Mouse (Mus musculus): ENCODE results near the gene Alpk3. TPM values are rescaled to one million over a fixed set of nuclear protein-coding genes. Genes with fewer than 3 reads are reported as not detected.

Alpk3 gene
- total and polyA plus RNA-seq, 3 experiments: under 0.01 to 0.03 TPM; not detected in 1

DNA sequence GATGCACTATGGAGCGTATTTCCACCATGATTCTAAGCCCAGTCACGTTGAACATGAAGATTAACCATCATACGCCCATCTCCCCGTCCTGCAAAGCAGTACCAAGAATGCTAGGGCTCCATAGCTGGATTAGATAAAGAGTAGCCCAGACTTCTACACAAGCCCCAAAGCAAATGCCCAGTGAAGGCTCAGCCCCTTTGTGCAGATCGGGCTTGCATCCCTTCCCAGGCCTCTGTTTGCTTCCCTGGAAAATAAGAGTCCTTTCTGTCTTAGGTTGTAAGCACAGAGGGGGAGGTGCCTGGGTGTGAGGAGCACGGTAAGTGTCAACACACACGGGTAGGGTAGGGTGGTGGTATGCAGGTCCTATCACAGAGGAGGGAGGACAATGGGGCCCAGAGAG lies 95.4 kb downstream of the Alpk3 start:
- Histone ChIP-seq H3K27ac (ENCODE audit: control insufficient read depth, low read depth, low read length) (no peak overlapping the region), H3K36me3 (ENCODE audit: control insufficient read depth in 1 of 2, insufficient read depth in 2 of 2, low read length in 2 of 2) (peaks cover 0 to 2% of the 10 kb centered on the region in 2 experiments; a peak in 1 of 4 replicates), H3K9me3 (replicated peaks; ENCODE audit: insufficient read depth, low read length) (no peaks in the 10 kb centered on the region), H3K27me3 (ENCODE audit: control insufficient read depth in 1 of 2, insufficient read depth in 2 of 2, low read length in 2 of 2) (peaks cover 0 to 6% of the 10 kb centered on the region in 2 experiments; a peak in 3 of 4 replicates), H3K4me1 (ENCODE audit: control insufficient read depth in 1 of 2, insufficient read depth in 2 of 2, low read length in 2 of 2) (peaks cover 0 to 17% of the 10 kb centered on the region in 2 experiments; a peak in 3 of 4 replicates), H3K4me3 (ENCODE audit: control insufficient read depth in 1 of 2, insufficient read depth in 1 of 2, low read depth in 2 of 2, low read length in 2 of 2) (peak overlapping the region; percentile 16 to 22; a peak in 3 of 4 replicates), H3K9ac (ENCODE audit: control insufficient read depth, low read depth, low read length, poor library complexity, severe bottlenecking) (no peak overlapping the region; the same call in 1 of the 2 replicates), H3K79me2 (ENCODE audit: control insufficient read depth, insufficient read depth, low read length, poor library complexity) (no peaks in the 10 kb centered on the region)
- TF ChIP-seq TAL1 (IDR thresholded peaks at IDR 0.05; ENCODE audit: low read length): no peak
- TF ChIP-seq MYB (IDR thresholded peaks at IDR 0.05; ENCODE audit: low read depth, low read length): no peak
- TF ChIP-seq MYC (IDR thresholded peaks at IDR 0.05; ENCODE audit: low read depth, low read length): no peak
- TF ChIP-seq ETS1 (IDR thresholded peaks at IDR 0.05; ENCODE audit: low read depth, low read length): no peak
- no peak for DNase-seq (ENCODE audit: low read depth, low spot score)

DNA sequence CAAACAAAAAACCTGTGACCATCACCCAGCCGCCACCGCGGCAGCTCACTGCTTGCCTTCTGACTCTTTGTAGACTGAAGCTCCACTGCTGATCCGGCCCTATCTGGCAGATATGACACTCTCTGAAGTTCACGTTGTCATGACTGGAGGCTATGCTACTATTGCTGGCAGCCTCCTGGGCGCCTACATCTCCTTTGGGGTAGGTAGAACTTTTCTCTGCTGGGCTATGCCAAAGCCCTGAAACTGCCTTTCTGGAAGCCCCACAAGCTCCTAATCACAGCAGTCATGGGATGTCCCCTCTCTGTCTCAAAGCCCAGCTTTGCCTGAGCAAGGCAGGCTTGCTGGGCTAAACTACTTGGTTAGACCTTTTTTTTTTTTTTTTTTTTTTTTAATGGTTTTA lies 95.9 kb downstream of the Alpk3 start:
- Histone ChIP-seq H3K9me3 (replicated peaks; ENCODE audit: insufficient read depth, low read length) (no peaks in the 10 kb centered on the region), H3K79me2 (ENCODE audit: control insufficient read depth, insufficient read depth, low read length, poor library complexity) (no peaks in the 10 kb centered on the region), H3K36me3 (ENCODE audit: control insufficient read depth in 1 of 2, insufficient read depth in 2 of 2, low read length in 2 of 2) (peaks cover 0 to 2% of the 10 kb centered on the region in 2 experiments; a peak in 1 of 4 replicates), H3K4me3 (ENCODE audit: control insufficient read depth in 1 of 2, insufficient read depth in 1 of 2, low read depth in 2 of 2, low read length in 2 of 2) (no peak overlapping the region), H3K9ac (ENCODE audit: control insufficient read depth, low read depth, low read length, poor library complexity, severe bottlenecking) (no peak overlapping the region), H3K4me1 (ENCODE audit: control insufficient read depth in 1 of 2, insufficient read depth in 2 of 2, low read length in 2 of 2) (peaks cover 0 to 17% of the 10 kb centered on the region in 2 experiments; a peak in 3 of 4 replicates), H3K27me3 (ENCODE audit: control insufficient read depth in 1 of 2, insufficient read depth in 2 of 2, low read length in 2 of 2) (peaks cover 0 to 6% of the 10 kb centered on the region in 2 experiments; a peak in 3 of 4 replicates), H3K27ac (ENCODE audit: control insufficient read depth, low read depth, low read length) (no peak overlapping the region)
- no peak for DNase-seq (ENCODE audit: low read depth, low spot score)
- no peak for TF ChIP-seq SMC3 (IDR thresholded peaks at IDR 0.05; ENCODE audit: low read depth, low read length)
- no peak for TF ChIP-seq RCOR1 (IDR thresholded peaks at IDR 0.05; ENCODE audit: low read depth, low read length)
- TF ChIP-seq ETS1 (IDR thresholded peaks at IDR 0.05; ENCODE audit: low read depth, low read length): no peak
- TF ChIP-seq TAL1 (IDR thresholded peaks at IDR 0.05; ENCODE audit: low read length): no peak
- TF ChIP-seq USF1 (IDR thresholded peaks at IDR 0.05; ENCODE audit: low read depth, low read length): no peak
- TF ChIP-seq ZNF384 (IDR thresholded peaks at IDR 0.05; ENCODE audit: low read depth, low read length): no peak
- TF ChIP-seq POLR2AphosphoS5 (IDR thresholded peaks at IDR 0.05; ENCODE audit: borderline replicate concordance, low read depth, low read length): no peak
- TF ChIP-seq CHD2 (IDR thresholded peaks at IDR 0.05; ENCODE audit: low read length): no peak
- TF ChIP-seq POLR2A (IDR thresholded peaks at IDR 0.05; ENCODE audit: control insufficient read depth in 1 of 2, insufficient read depth in 1 of 2, low read depth in 1 of 2, low read length in 2 of 2, poor library complexity in 1 of 2): no peak
- TF ChIP-seq KAT2A (conservative IDR thresholded peaks at IDR 0.05; ENCODE audit: low read depth, low read length): no peak
- no peak for TF ChIP-seq BHLHE40 (IDR thresholded peaks at IDR 0.05; ENCODE audit: borderline replicate concordance, low read depth, low read length)
- TF ChIP-seq MAZ (IDR thresholded peaks at IDR 0.05; ENCODE audit: low read depth, low read length): no peak
- no peak for TF ChIP-seq MAX (IDR thresholded peaks at IDR 0.05; ENCODE audit: low read length)
- TF ChIP-seq ZKSCAN1 (IDR thresholded peaks at IDR 0.05; ENCODE audit: low read depth, low read length): no peak
- TF ChIP-seq USF2 (IDR thresholded peaks at IDR 0.05; ENCODE audit: borderline replicate concordance in 1 of 2, insufficient read depth in 1 of 2, low read depth in 1 of 2, low read length in 2 of 2): no peak
- no peak for TF ChIP-seq NELFE (IDR thresholded peaks at IDR 0.05; ENCODE audit: low read depth, low read length)
- TF ChIP-seq ZC3H11A (IDR thresholded peaks at IDR 0.05; ENCODE audit: low read depth, low read length): no peak

Data from MEL (cell line).